Mouse (Mus musculus): Measurements from ENCODE around the gene Aldh2.
A peak's percentile ranks its signal among the peaks of the same experiment; 100 is the strongest.

Aldh2 gene

GRCm38 (mm10) chr5:121595758-121596157 lies 2.1 kb upstream of the Aldh2 start:
- no peak for DNase-seq (ENCODE audit: low spot score)

- DNase-seq (ENCODE audit: low spot score) = peak; percentile 43
Measured at GRCm38 (mm10) chr5:121594714-121595313, 1.2 kb upstream of the Aldh2 start.

- no peak for DNase-seq (ENCODE audit: low spot score)
Measured at GRCm38 (mm10) chr5:121592816-121593407, 712 bp downstream of the Aldh2 start.

GRCm38 (mm10) chr5:121592064-121592815 lies 1.4 kb downstream of the Aldh2 start:
- DNase-seq (ENCODE audit: low spot score) = peak; percentile 36

GRCm38 (mm10) chr5:121591417-121592063 lies 2.1 kb downstream of the Aldh2 start:
- peak; percentile 24 for DNase-seq (ENCODE audit: low spot score)

- DNase-seq (ENCODE audit: low spot score) = no peak
Measured at GRCm38 (mm10) chr5:121589928-121590327, 3.7 kb downstream of the Aldh2 start.

DNA sequence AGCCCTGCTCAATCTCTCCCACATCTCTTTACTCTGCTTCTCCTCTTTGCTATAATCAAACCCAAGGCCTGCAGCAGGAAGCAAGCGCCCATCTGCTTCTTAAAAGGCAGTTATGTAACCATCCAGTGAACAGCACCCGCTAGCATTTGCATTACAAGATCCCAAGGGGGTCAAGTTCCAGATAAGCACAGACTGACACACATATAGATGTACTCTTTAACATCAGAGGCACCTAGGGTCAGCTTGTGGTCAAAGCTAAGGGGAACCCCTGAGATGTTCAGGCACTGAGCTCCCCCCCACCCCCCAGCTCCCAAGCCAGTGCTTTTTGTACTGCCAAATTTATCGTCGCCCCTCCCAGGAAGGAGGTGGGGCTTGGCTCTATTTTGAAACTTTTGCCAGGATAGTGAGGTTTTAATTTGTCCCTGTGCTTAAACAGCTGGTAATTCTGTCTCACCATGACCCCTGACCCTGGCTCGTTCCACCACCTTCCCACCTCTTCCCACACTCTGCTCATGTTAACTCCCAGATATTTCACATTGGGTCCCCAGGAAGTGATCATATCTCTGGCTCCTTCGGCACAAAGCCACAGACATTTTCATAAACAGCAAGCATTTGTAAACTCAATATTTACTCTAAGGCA lies 7.1 kb downstream of the Aldh2 start:
- peak; percentile 88 for DNase-seq (ENCODE audit: low spot score)

DNA sequence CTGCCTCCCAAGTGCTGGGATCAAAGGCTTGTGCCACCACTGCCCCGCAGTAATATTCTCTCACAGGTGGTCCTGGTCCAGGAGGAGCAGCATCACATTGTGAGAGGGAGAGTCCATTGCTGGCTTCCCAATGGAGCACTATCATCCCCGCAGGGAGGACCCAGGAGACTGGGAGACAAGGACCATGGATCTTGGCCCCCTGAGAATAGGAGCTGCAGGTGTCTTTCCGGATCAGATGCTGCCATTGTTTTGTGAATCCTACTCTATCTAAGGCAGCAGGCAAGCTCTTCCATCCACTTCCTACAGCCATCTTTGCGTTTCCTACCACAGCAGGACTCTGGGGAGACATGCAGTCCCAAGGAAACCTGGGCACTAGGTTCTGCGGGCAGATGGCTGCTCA lies 7.9 kb downstream of the Aldh2 start:
- DNase-seq (ENCODE audit: low spot score) = no peak

- DNase-seq (ENCODE audit: low spot score) = no peak
Measured at GRCm38 (mm10) chr5:121585005-121585404, 8.6 kb downstream of the Aldh2 start.

GRCm38 (mm10) chr5:121583765-121584501 lies 9.7 kb downstream of the Aldh2 start:
- peak; percentile 98 for DNase-seq (ENCODE audit: low spot score)

GRCm38 (mm10) chr5:121581945-121582344 lies 11.7 kb downstream of the Aldh2 start:
- DNase-seq (ENCODE audit: low spot score) = no peak

DNA sequence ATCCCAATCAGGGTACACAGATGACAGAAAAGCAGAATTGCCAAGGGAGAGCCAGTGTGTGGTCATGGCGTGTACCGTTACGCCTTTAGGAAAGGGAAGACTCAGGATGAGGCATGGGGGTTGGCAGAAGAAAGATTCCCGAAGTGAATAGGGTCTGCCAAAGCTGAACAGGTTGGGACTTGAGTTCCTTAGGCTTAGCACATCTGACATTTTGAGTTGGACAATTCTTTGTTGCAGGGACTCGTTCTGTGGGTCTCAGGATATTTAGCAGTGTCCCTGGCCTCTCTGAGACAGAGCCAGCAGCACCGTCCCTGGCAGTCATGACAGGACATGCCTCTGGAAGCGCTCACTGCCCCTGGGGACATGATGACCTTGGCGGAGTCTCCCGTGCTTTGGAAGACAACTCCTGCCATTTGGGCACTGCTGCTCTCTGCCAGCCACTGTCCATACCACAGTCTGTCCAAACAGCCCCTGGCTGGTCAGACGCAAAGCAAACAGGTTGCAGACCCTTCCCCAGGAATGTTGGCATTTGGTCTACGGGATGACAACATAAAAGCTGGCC lies 16.6 kb downstream of the Aldh2 start:
- no peak for DNase-seq (ENCODE audit: low spot score)

GRCm38 (mm10) chr5:121575867-121576266 lies 17.8 kb downstream of the Aldh2 start:
- DNase-seq (ENCODE audit: low spot score) = no peak

GRCm38 (mm10) chr5:121574145-121574544 lies 19.5 kb downstream of the Aldh2 start:
- no peak for DNase-seq (ENCODE audit: low spot score)

DNA sequence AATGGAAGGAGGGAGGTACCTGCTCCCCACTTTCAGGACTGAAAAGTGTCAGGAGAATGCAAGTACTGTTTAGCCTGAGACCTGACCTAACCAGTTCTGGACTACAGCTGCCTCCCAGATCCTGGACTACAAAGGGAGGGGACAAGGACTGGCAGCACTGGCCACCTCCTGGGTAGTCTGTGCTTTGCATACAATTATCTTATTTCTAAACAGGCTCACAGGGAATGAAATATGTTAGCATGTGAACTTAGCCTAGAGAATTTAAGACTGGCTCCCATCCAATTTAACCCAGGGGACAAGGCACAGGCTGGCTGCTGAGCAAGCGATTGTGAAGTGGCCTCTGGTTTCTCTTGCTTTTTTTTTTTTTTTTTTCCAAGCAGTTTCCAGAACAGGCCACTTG lies 22.8 kb downstream of the Aldh2 start:
- DNase-seq (ENCODE audit: low spot score) = no peak

- peak; percentile 89 for DNase-seq (ENCODE audit: low spot score)
Measured at GRCm38 (mm10) chr5:121569881-121570420, 23.7 kb downstream of the Aldh2 start.

GRCm38 (mm10) chr5:121566035-121566681 lies 27.5 kb downstream of the Aldh2 start:
- DNase-seq (ENCODE audit: low spot score) = no peak

- DNase-seq (ENCODE audit: low spot score) = peak; percentile 90
Measured at GRCm38 (mm10) chr5:121564468-121564895, 29.1 kb downstream of the Aldh2 start.

GRCm38 (mm10) chr5:121562436-121562835 lies 31.2 kb downstream of the Aldh2 start:
- DNase-seq (ENCODE audit: low spot score) = no peak

DNA sequence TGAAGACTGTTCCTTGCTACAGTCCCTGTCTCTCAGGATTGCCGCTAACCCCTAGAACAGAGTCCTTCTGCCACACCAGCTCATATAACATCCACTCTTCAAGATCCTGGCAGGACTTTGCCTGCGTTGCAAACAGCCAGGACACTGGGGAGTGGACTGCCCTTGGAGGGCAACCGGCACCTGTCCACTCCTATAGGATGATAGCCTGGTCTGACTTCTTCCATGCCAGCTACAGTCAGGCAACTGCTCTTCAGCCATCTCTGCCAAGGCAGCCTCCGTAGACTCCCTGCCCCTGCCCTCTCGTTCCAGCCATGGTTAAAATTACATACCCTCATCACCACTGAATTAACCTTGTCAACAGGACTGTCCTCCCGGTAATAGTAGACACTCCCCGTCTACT lies 44.4 kb downstream of the Aldh2 start:
- no peak for DNase-seq (ENCODE audit: low spot score)

All from lung, postnatal 25 days (tissue).